Mouse (Mus musculus) monocyte, adult 2 months (primary cell): ENCODE results near the gene Ntng2.
A peak's percentile ranks its signal among the peaks of the same experiment; 100 is the strongest.

Experiments used
- DNase-seq, 2 experiments: peaks; one replicate each; pipeline ENCODE4 v3.0.0; 2022; ENCODE audit warnings: low spot score in 2 of 2, low read depth in 1 of 2

The Ntng2 gene

GRCm38 (mm10) chr2:29252599-29253204 is at the start of gene Ntng2:
Gene Ntng2 (minus strand): TSS chr2:29253005.
- peak in 1 of 2 experiments; percentile 34 for DNase-seq

DNA sequence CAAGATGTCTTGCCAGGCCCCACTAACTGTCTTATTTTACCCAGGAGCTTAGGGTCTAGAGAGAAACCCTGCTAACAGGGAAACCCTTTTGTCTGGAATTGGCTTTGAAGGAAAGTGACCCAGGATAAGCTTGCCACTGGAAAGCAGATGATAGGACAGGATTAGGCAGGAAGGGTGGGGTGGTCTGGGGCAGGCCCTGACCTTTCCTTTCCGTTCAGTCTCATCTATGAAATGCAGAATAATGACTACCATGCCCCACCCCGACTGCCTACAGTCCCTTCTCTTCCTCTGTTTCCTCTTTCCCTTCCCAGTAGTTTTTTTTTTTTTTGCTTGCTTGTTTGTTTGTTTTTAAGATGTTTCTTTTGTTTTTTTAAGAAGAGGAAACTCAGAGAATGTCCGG is 42.8 kb upstream of the Ntng2 start:
- DNase-seq: no peak

DNA sequence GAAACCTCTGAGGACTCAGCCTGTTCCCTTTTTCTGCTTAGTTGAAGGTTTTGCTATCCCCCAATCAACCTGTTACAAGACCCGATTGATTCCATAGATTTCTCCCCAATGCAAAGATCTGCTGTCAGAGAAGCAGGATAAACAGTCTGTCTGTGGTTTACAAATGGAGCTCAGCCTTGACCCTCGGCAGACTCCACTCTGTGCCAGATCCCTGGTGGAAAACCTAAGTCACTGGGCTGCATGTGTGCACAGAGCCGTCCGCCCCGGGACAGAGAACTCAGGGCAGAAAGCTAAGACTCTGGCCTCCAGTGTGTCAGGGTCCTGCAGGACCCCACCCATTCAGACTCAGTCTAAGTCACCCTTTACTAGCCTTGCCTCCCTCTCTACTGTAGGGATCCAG is 34.8 kb upstream of the Ntng2 start:
- no peak for DNase-seq

GRCm38 (mm10) chr2:29277703-29278121 is 24.9 kb upstream of the Ntng2 start:
- no peak for DNase-seq

DNA sequence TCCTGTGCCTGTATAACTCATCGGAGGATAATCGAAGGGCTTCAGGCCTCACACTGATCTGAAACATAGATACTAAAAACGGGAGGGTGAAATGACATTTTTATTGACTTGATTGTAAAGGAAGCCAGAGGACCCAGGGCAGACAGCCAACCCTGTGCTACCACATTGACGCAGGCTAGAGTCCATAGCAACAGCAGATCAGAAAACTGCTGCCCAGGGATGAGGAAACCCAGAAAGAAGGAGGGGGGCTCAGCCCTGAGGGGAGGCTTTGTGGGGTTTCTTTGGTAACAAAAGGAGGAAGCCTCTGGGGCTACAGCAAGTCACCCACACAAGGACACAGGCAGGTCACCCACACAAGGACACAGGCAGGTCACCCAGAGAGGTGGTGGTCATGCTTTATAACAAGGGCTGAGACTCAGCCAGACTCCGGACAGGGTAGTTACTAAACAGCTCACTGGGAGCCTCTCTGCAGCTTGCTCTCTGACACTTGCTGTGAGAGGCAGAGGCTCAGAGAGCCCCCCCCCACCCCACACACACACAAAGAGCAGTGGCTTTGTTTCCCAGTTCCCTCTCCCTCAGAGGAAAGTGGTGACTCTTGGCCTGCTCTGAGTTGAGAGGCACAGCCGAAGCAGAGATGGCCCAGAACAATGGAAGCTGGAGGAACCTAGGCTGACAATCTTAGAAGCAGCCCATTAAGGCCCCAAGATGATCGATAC is 19.2 kb upstream of the Ntng2 start:
- DNase-seq: no peak

DNA sequence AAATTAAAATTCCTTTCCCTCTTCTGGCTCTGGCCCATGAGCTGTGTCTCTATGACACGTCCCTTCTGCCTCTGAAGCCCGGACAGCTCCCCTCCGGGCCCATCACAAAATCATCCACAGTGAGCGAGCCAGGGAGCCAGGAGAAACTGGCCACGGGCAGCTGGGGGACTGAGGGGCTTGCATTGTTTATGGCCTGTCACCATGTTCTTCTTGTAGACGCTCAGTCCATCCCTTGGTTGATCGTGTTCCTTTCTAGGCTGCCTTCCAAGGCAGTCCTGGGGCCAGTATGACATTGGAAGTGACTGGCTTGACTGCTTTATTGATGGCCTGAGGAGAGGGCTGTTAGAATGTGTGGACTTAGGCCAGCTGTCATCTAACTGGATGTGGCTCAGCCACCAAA is 18.3 kb upstream of the Ntng2 start:
- DNase-seq: no peak

GRCm38 (mm10) chr2:29266810-29267209 is 14.0 kb upstream of the Ntng2 start:
- DNase-seq: no peak

DNA sequence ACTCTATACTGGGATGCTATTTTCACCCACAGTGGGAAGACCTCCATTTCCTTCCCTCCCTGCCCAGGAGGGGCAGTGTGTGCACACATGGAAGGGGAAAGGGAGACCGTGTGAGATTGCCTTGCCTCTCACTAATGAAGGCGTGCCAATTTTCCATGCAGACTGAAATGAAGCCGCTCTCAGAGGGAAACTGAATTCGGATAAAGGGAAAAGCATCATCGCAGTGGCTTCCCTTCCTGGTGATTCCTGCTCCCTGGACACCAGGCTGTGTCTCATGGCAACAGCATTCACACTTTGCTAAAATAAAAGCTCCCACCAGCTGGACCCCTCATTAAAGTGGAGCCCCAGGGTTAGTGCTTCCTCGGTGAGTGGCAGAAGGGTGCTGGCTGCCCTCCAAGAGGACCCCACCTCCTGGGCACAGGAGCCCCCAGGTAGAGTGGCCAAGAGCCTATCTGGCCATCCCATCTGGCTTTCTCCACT is 9.7 kb upstream of the Ntng2 start:
- no peak for DNase-seq

- DNase-seq: no peak
Observed at GRCm38 (mm10) chr2:29261126-29261525, 8.3 kb upstream of the Ntng2 start.

DNA sequence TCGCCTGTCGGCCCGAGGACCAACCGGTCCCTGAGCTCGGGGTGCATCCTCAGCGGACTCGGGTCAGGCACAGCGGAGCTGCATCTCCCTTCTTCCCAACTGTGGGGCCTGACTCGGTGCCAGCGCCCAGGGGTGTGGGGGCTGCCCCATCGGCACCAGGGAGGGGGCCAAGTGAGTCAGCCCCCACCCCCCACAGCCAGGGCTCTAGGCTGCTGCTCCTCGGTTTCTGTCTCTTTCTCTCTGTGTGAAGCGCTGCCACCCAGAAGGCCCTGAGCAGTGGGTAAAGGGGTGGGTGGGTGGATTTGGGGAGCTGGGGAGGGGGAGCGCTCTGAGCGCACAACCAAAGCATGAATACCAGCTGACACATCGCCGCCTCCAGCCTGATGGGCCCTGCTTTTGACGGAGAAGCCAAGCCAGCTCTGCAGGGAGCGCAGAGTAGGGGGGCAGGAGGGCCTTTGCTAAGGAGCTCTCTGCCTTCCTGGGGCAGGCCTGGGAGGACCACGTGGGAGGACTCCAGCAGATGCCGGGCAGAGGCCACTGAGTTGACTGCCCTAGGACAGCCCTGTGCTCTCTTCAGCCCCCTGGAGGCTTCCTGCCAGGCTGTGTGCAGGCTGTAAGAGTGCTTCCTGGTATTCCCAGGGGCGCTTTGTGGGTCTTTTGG is 530 bp upstream of the Ntng2 start:
- DNase-seq: no peak

- peak in 1 of 2 experiments; percentile 22 for DNase-seq
Observed at GRCm38 (mm10) chr2:29252059-29252598, 676 bp downstream of the Ntng2 start.

- peak in 1 of 2 experiments; percentile 27 for DNase-seq
Observed at GRCm38 (mm10) chr2:29251095-29252058, 1.4 kb downstream of the Ntng2 start.

GRCm38 (mm10) chr2:29250263-29251094 is 2.3 kb downstream of the Ntng2 start:
- DNase-seq: no peak

GRCm38 (mm10) chr2:29249852-29250251 is 3.0 kb downstream of the Ntng2 start:
- DNase-seq: no peak

DNA sequence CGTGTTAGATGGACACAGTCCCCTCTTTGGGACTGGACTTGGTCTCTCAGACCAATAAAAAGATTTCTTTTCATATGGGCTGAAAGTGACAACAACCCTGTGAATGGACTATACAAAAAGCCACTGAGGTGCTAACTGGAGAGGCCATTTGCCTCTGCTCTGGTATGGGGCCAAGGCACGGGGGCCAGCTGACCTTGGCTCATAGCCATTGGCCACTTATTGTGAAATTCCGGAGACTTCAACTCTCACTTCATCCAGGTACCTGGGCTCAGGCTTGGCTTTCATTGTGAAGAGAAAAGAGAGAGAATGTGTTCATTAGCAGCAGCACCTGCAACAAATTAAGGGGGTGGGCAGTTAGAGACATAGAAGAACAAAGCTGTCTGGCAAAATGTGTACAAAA is 4.3 kb downstream of the Ntng2 start:
- no peak for DNase-seq

DNA sequence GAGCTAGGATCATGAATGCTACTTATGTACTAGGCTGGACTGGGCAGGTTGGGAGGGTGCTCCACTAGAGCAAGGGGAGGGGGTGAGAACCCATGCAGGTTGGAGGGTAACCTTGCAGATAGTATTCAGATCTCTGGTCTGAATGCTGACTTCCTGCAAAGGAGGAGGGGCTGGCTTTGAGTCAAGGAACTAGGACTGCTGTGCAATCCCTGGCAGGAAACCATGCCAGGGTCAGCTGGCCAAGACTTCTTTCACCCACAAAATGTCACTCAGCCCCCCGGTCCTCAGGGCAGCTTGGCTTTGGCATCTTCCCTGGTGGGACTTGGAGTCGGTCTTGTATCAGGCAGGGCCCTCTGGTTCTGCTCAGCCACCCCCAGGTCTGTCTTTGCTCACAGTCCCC is 5.4 kb downstream of the Ntng2 start:
- no peak for DNase-seq

GRCm38 (mm10) chr2:29246891-29247290 is 5.9 kb downstream of the Ntng2 start:
- no peak for DNase-seq

DNA sequence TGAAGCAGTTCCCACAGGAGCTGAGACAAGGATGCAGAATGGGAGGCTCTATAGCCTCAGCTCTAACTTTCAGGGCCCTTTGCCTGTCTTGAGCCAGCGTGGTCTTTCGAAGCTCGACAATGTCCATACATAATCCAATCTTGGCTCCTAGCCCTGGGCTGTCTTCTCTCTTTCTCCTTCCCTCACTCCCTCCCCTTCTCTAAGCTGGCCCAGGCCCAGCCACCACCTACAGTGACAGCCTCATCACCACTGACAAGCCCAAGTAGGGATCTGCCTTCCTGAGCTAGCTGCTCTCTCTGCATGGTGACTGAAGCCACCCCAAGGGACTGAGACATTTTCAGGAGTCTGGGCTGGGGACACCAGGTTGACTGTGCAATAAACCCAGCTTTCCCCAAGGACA is 6.5 kb downstream of the Ntng2 start:
- DNase-seq: no peak

DNA sequence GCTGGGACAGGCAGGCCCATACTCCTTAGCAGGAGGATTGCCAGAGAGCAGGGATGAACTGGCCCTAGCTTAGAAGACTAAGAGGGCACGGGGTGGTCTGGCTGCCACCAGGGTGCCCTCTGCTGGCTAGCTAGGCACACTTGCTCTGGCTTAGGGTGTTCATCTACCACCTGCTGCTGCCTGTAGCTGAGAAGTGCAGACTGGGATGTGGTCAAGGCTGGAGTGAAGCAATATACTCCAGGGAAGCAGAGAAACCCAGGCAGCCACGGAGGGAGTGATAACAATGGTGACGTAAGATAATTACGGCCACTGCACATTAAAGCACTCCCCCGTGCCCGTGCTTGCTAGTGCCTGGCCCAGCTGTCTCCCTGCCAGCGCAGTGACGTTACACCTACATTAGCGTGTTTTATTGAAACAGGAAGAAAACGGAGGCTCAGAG is 7.4 kb downstream of the Ntng2 start:
- DNase-seq: peak; percentile 47

- DNase-seq: no peak
Observed at GRCm38 (mm10) chr2:29239329-29239728, 13.5 kb downstream of the Ntng2 start.
